Mouse (Mus musculus): ENCODE measurements around the gene Rhcg. TPM values are rescaled to one million over a fixed set of nuclear protein-coding genes. Genes with fewer than 3 reads are reported as not detected.

Rhcg gene
- 1.6 and 3.0 TPM in 2 replicates for polyA plus RNA-seq (2012; rRNA removed)

DNA sequence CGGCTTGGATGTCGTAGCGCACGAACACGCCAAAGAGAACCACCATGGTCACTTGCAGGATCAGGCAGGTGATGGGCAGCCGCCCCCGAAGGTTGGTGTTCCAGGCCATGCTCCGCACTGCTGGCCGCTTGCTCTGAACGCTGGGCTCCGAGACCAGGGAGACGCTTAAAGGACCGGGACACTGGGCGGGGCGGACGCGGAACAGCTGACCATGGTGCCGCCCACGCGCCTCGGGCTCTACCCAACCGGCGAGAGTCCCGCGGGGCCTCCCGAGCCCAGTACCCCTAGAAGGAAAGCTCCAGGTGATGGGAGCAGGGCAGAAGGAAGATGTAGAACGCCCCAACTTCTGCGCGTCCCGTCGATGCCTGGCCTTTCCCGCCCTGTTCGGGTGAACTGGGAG, at the start of gene Rhcg:
Gene Rhcg (minus strand): TSS at position 240 of the 400 bp plus-strand sequence.
- no peak for DNase-seq (ENCODE audit: low read depth)
- TF ChIP-seq POLR2A (IDR thresholded peaks at IDR 0.05; ENCODE audit: borderline replicate concordance, extremely low read depth, insufficient read depth, insufficient read length, poor library complexity, severe bottlenecking) = no peak
- TF ChIP-seq CTCF (IDR thresholded peaks at IDR 0.05; ENCODE audit: borderline replicate concordance, extremely low read depth, insufficient read depth, insufficient read length) = no peak

- TF ChIP-seq CTCF (IDR thresholded peaks at IDR 0.05; ENCODE audit: borderline replicate concordance, extremely low read depth, insufficient read depth, insufficient read length) (no peak), POLR2A (IDR thresholded peaks at IDR 0.05; ENCODE audit: borderline replicate concordance, extremely low read depth, insufficient read depth, insufficient read length, poor library complexity, severe bottlenecking) (no peak)
- DNase-seq (ENCODE audit: low read depth) = no peak
These were observed 49.2 kb upstream of the Rhcg start for GRCm38 (mm10) chr7:79666690-79667089.

GRCm38 (mm10) chr7:79661253-79661890, 43.9 kb upstream of the Rhcg start:
- DNase-seq (ENCODE audit: low read depth) = peak; percentile 2
- TF ChIP-seq POLR2A (IDR thresholded peaks at IDR 0.05; ENCODE audit: borderline replicate concordance, extremely low read depth, insufficient read depth, insufficient read length, poor library complexity, severe bottlenecking) (no peak), CTCF (IDR thresholded peaks at IDR 0.05; ENCODE audit: borderline replicate concordance, extremely low read depth, insufficient read depth, insufficient read length) (no peak)

GRCm38 (mm10) chr7:79660291-79661150, 43.1 kb upstream of the Rhcg start:
- DNase-seq (ENCODE audit: low read depth) = no peak
- TF ChIP-seq CTCF (IDR thresholded peaks at IDR 0.05; ENCODE audit: borderline replicate concordance, extremely low read depth, insufficient read depth, insufficient read length) (no peak), POLR2A (IDR thresholded peaks at IDR 0.05; ENCODE audit: borderline replicate concordance, extremely low read depth, insufficient read depth, insufficient read length, poor library complexity, severe bottlenecking) (no peak)

GRCm38 (mm10) chr7:79659578-79660290, 42.3 kb upstream of the Rhcg start, which contains the start of gene Ticrr:
Gene Ticrr, plus strand, starts transcription at chr7:79660196.
- TF ChIP-seq POLR2A (IDR thresholded peaks at IDR 0.05; ENCODE audit: borderline replicate concordance, extremely low read depth, insufficient read depth, insufficient read length, poor library complexity, severe bottlenecking) (peak; percentile 23; the same call in 1 of the 2 replicates), CTCF (IDR thresholded peaks at IDR 0.05; ENCODE audit: borderline replicate concordance, extremely low read depth, insufficient read depth, insufficient read length) (no peak)
- peak; percentile 100 for DNase-seq (ENCODE audit: low read depth)

DNA sequence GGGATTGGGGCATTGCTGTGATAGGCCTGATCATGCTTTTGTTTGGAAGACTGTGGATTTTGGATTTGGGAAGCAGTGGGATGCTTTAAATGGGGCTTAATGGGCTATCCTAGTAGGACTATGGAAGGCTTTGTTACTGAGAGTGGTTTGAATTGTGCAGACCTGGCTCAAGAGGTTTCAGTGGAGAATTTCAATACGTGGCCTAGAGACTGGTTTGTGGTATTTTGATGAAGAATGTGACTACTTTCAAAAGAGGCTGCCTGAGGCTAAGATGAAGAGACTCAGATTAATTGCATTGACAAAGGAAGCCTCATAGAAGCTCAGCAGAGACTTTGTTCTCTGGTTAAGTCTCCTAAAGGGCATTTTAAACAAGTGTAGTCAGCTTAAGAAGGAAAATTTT, 37.1 kb upstream of the Rhcg start:
- TF ChIP-seq CTCF (IDR thresholded peaks at IDR 0.05; ENCODE audit: borderline replicate concordance, extremely low read depth, insufficient read depth, insufficient read length) = no peak
- TF ChIP-seq POLR2A (IDR thresholded peaks at IDR 0.05; ENCODE audit: borderline replicate concordance, extremely low read depth, insufficient read depth, insufficient read length, poor library complexity, severe bottlenecking) = no peak
- DNase-seq (ENCODE audit: low read depth) = no peak

- TF ChIP-seq CTCF (IDR thresholded peaks at IDR 0.05; ENCODE audit: borderline replicate concordance, extremely low read depth, insufficient read depth, insufficient read length) (no peak), POLR2A (IDR thresholded peaks at IDR 0.05; ENCODE audit: borderline replicate concordance, extremely low read depth, insufficient read depth, insufficient read length, poor library complexity, severe bottlenecking) (no peak)
- no peak for DNase-seq (ENCODE audit: low read depth)
These were observed 36.7 kb upstream of the Rhcg start for GRCm38 (mm10) chr7:79654185-79654584.

DNA sequence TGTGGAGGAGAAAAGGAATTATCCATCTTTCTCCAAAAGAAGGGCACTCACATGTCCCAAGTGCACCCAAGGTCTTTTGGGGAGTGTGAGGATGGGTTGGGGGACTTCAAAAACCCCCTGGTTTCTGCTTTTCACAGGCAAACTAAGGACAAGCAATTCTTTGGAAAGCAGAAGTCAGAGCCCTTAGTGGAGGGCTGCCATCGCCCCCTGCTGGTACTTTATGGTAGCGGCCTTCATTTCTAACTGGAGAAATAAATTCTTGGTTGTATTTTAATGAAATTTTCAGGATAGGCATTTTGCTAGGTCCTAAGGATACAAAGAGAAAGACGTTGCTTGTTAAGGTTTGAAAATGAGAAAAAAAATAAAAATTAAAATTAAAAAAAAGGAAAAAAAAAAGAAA, 31.5 kb upstream of the Rhcg start:
- TF ChIP-seq POLR2A (IDR thresholded peaks at IDR 0.05; ENCODE audit: borderline replicate concordance, extremely low read depth, insufficient read depth, insufficient read length, poor library complexity, severe bottlenecking) (no peak), CTCF (IDR thresholded peaks at IDR 0.05; ENCODE audit: borderline replicate concordance, extremely low read depth, insufficient read depth, insufficient read length) (peak; percentile 81; the same call in 1 of the 2 replicates)
- DNase-seq (ENCODE audit: low read depth) = peak; percentile 75

- TF ChIP-seq POLR2A (IDR thresholded peaks at IDR 0.05; ENCODE audit: borderline replicate concordance, extremely low read depth, insufficient read depth, insufficient read length, poor library complexity, severe bottlenecking) (no peak), CTCF (IDR thresholded peaks at IDR 0.05; ENCODE audit: borderline replicate concordance, extremely low read depth, insufficient read depth, insufficient read length) (no peak)
- DNase-seq (ENCODE audit: low read depth) = no peak
These were observed 29.8 kb upstream of the Rhcg start for GRCm38 (mm10) chr7:79647233-79647632.

DNA sequence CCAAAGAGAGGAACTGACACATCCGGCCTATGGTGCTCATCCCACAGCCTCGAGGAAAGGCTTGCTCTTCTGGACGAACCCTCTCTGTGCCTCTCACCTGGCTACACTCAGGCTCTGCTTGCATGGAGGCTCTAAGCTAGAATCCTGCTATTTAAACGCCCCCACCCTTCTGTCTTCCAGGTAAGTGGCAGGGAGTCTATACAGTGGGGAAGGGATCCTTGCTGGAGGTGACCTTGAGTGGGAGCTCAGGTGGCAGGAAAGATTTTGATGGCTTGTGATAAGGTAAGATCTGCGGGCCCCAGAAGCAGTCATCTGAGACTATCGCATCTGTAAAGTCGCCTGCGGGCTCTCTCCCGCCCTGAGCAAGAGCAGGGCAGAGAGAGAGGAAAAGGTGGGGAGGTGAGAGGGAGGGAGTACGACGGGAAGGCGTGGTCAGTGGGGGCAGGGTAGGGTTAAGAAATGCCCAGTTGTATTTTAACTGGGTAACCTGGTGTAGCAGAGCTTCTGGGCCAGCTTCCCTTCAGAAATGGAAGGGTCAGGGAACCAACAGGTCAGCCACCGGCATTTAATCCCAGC, 14.4 kb upstream of the Rhcg start:
- no peak for DNase-seq (ENCODE audit: low read depth)
- no peak for TF ChIP-seq CTCF (IDR thresholded peaks at IDR 0.05; ENCODE audit: borderline replicate concordance, extremely low read depth, insufficient read depth, insufficient read length)

Measured in brain, embryonic 14.5 days (tissue).